Mouse (Mus musculus) MEL (cell line): ENCODE measurements around the gene E130218I03Rik. TPM values are rescaled to one million over a fixed set of nuclear protein-coding genes. Genes with fewer than 3 reads are reported as not detected.

Experiments used
- DNase-seq: peaks from one replicate; pipeline ENCODE4 v3.0.0; 2011; ENCODE audit warnings: low read depth, low spot score
- H3K27ac ChIP-seq: 2 replicates; pipeline ENCODE4 v1.5.1; 2012; ENCODE audit warnings: low read depth, mild to moderate bottlenecking, control low read depth, low read length, moderate library complexity; ENCODE audit not compliant: control insufficient read depth
- H3K27me3 ChIP-seq, 2 experiments: fragments of 150-350 bp in 1 of 2; sonication (generic) in 1 of 2; 2 replicates each; pipeline ENCODE4 v1.6.1; 2012; ENCODE audit warnings: low read length in 2 of 2, mild to moderate bottlenecking in 2 of 2, improper control_type of control experiment in 1 of 2, moderate library complexity in 1 of 2; ENCODE audit not compliant: insufficient read depth in 2 of 2, control insufficient read depth in 1 of 2
- H3K36me3 ChIP-seq, 2 experiments: 2 replicates each; pipeline ENCODE4 v1.6.1; 2012 to 2014; ENCODE audit warnings: low read length in 2 of 2, improper control_type of control experiment in 1 of 2, inconsistent platforms in 1 of 2, mild to moderate bottlenecking in 1 of 2; ENCODE audit not compliant: insufficient read depth in 2 of 2, control insufficient read depth in 1 of 2
- H3K4me1 ChIP-seq, 2 experiments: fragments of 150-350 bp in 1 of 2; sonication (generic) in 1 of 2; 2 replicates each; pipeline ENCODE4 v1.6.1; 2012; ENCODE audit warnings: low read length in 2 of 2, improper control_type of control experiment in 1 of 2, mild to moderate bottlenecking in 1 of 2; ENCODE audit not compliant: insufficient read depth in 2 of 2, control insufficient read depth in 1 of 2
- H3K4me3 ChIP-seq, 2 experiments: fragments of 150-350 bp in 1 of 2; sonication (generic) in 1 of 2; 2 replicates each; pipeline ENCODE4 v1.5.1; 2012; ENCODE audit warnings: low read depth in 2 of 2, low read length in 2 of 2, mild to moderate bottlenecking in 2 of 2, moderate library complexity in 2 of 2, control low read depth in 1 of 2, improper control_type of control experiment in 1 of 2; ENCODE audit not compliant: control insufficient read depth in 1 of 2, insufficient read depth in 1 of 2
- H3K79me2 ChIP-seq: 2 replicates; pipeline ENCODE4 v1.6.1; 2012; ENCODE audit warnings: mild to moderate bottlenecking, low read length, moderate library complexity; ENCODE audit not compliant: control insufficient read depth, poor library complexity, insufficient read depth
- H3K9ac ChIP-seq: 2 replicates; pipeline ENCODE4 v1.6.1; 2012; ENCODE audit warnings: low read depth, mild to moderate bottlenecking, control low read depth, low read length, moderate library complexity; ENCODE audit not compliant: control insufficient read depth, poor library complexity, severe bottlenecking
- H3K9me3 ChIP-seq: fragments of 150-350 bp; sonication (generic); replicated peaks from 2 replicates; pipeline ENCODE4 v1.6.1; 2012; ENCODE audit warnings: mild to moderate bottlenecking, low read length, improper control_type of control experiment, moderate library complexity; ENCODE audit not compliant: insufficient read depth
- CTCF ChIP-seq, 3 experiments: IDR thresholded peaks in 2 of 3; conservative IDR thresholded peaks in 1 of 3; 2 replicates each; pipeline ENCODE4 v1.5.1; 2011 to 2012; ENCODE audit warnings: low read length in 3 of 3, low read depth in 2 of 3, mild to moderate bottlenecking in 2 of 3, improper control_type of control experiment in 1 of 3, inconsistent platforms in 1 of 3, mixed read lengths in 1 of 3, moderate library complexity in 1 of 3; ENCODE audit not compliant: control insufficient read depth in 1 of 3, insufficient read depth in 1 of 3, poor library complexity in 1 of 3, severe bottlenecking in 1 of 3
- ELF1 ChIP-seq: IDR thresholded peaks from 2 replicates; pipeline ENCODE4 v1.6.1; 2014; ENCODE audit warnings: low read depth, mild to moderate bottlenecking, inconsistent platforms, low read length, improper control_type of control experiment, moderate library complexity
- HCFC1 ChIP-seq: IDR thresholded peaks from 2 replicates; pipeline ENCODE4 v1.6.1; 2012; ENCODE audit warnings: low read depth, mild to moderate bottlenecking, inconsistent platforms, low read length, improper control_type of control experiment, moderate library complexity
- JUND ChIP-seq: IDR thresholded peaks from 2 replicates; pipeline ENCODE4 v1.6.1; 2011; ENCODE audit warnings: low read depth, mild to moderate bottlenecking, improper control_type of control experiment, low read length
- KAT2A ChIP-seq: conservative IDR thresholded peaks from 2 replicates; pipeline ENCODE4 v1.6.1; 2012; ENCODE audit warnings: low read depth, low read length, improper control_type of control experiment, inconsistent platforms
- MAX ChIP-seq: IDR thresholded peaks from 2 replicates; pipeline ENCODE4 v1.6.1; 2011; ENCODE audit warnings: low read length, improper control_type of control experiment
- MAZ ChIP-seq: IDR thresholded peaks from 2 replicates; pipeline ENCODE4 v1.6.1; 2012; ENCODE audit warnings: low read depth, mild to moderate bottlenecking, inconsistent platforms, low read length, improper control_type of control experiment
- MEF2A ChIP-seq: IDR thresholded peaks from 2 replicates; pipeline ENCODE4 v1.6.1; 2014; ENCODE audit warnings: low read depth, mild to moderate bottlenecking, inconsistent platforms, low read length, improper control_type of control experiment; ENCODE audit not compliant: poor library complexity, insufficient replicate concordance, severe bottlenecking; ENCODE audit errors: extremely low read depth
- MYC ChIP-seq: IDR thresholded peaks from 2 replicates; pipeline ENCODE4 v1.6.1; 2011; ENCODE audit warnings: low read depth, mild to moderate bottlenecking, low read length, improper control_type of control experiment, moderate library complexity
- NELFE ChIP-seq: IDR thresholded peaks from 2 replicates; pipeline ENCODE4 v1.6.1; 2011; ENCODE audit warnings: low read depth, low read length, improper control_type of control experiment
- POLR2AphosphoS2 ChIP-seq: IDR thresholded peaks from 2 replicates; pipeline ENCODE4 v1.6.1; 2011; ENCODE audit warnings: low read length, improper control_type of control experiment
- RAD21 ChIP-seq: IDR thresholded peaks from 2 replicates; pipeline ENCODE4 v1.6.1; 2011; ENCODE audit warnings: mild to moderate bottlenecking, low read depth, low read length, improper control_type of control experiment
- SIN3A ChIP-seq: IDR thresholded peaks from 2 replicates; pipeline ENCODE4 v1.6.1; 2012; ENCODE audit warnings: low read length, improper control_type of control experiment, inconsistent platforms
- TAL1 ChIP-seq: IDR thresholded peaks from 2 replicates; pipeline ENCODE4 v1.6.1; 2012; ENCODE audit warnings: mild to moderate bottlenecking, inconsistent platforms, low read length, moderate library complexity, mixed read lengths
- TCF12 ChIP-seq: IDR thresholded peaks from 2 replicates; pipeline ENCODE4 v1.6.1; 2014; ENCODE audit warnings: low read depth, mild to moderate bottlenecking, inconsistent platforms, low read length, improper control_type of control experiment, moderate library complexity
- UBTF ChIP-seq: IDR thresholded peaks from 2 replicates; pipeline ENCODE4 v1.6.1; 2012; ENCODE audit warnings: low read depth, mild to moderate bottlenecking, inconsistent platforms, low read length, improper control_type of control experiment, moderate library complexity, borderline replicate concordance; ENCODE audit not compliant: insufficient read depth
- USF1 ChIP-seq: IDR thresholded peaks from 2 replicates; pipeline ENCODE4 v1.6.1; 2014; ENCODE audit warnings: low read depth, mild to moderate bottlenecking, inconsistent platforms, low read length, improper control_type of control experiment, moderate library complexity
- ZC3H11A ChIP-seq: IDR thresholded peaks from 2 replicates; pipeline ENCODE4 v1.6.1; 2012; ENCODE audit warnings: low read depth, mild to moderate bottlenecking, inconsistent platforms, low read length, improper control_type of control experiment
- ZKSCAN1 ChIP-seq: IDR thresholded peaks from 2 replicates; pipeline ENCODE4 v1.6.1; 2012; ENCODE audit warnings: low read depth, mild to moderate bottlenecking, inconsistent platforms, low read length, improper control_type of control experiment, moderate library complexity
- ZNF384 ChIP-seq: IDR thresholded peaks from 2 replicates; pipeline ENCODE4 v1.6.1; 2012; ENCODE audit warnings: low read depth, mild to moderate bottlenecking, inconsistent platforms, low read length, improper control_type of control experiment
- polyA plus RNA-seq, 2 experiments: library from polyadenylated mRNA; stranded (reverse) in 1 of 2; unstranded in 1 of 2; fragments of >175 nt in 1 of 2; fragments of >200 nt in 1 of 2; gene quantifications; 2 replicates each; pipeline versions ENCODE4 v1.2.1 to v1.2.4; 2012; ENCODE audit warnings: low replicate concordance in 2 of 2, low read depth in 1 of 2; ENCODE audit not compliant: insufficient read length in 2 of 2, insufficient read depth in 1 of 2, missing spikeins in 1 of 2
- total RNA-seq: library from RNA; depleted of rRNA; stranded (reverse); fragments of 300-350 nt; gene quantifications from 2 replicates; pipeline ENCODE4 v1.2.3, GENCODE M21; 2012

E130218I03Rik gene
- total and polyA plus RNA-seq, 3 experiments: 1.6 to 2.8 TPM; not detected in 1

DNA sequence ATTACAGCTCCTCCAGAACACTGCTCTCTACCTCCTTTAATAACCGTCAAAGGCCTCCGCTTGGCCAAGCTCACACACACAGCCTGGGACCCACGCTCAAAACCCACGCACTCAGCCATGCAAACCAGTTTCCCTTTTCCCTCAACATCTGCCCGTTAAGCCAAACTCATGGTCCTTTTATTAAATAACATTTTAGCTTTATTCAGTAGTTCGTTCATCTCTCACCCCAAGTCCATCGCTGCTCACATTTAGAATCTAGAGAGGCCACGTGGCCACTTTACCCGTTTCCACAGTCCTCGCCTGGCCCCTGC, 7.4 kb downstream of the E130218I03Rik start:
- H3K36me3 ChIP-seq: peaks cover 0 to under 1% of the 10 kb centered on the region in 2 experiments; a peak in 1 of 4 replicates
- no peaks in the 10 kb centered on the region for H3K9me3 ChIP-seq
- TF ChIP-seq UBTF (no peak), MEF2A (no peak), MAZ (no peak), ZC3H11A (no peak), NELFE (no peak)
- no peak overlapping the region for H3K4me3 ChIP-seq
- peaks cover 2 to 8% of the 10 kb centered on the region in 2 experiments; a peak in 2 of 4 replicates for H3K4me1 ChIP-seq
- no peaks in the 10 kb centered on the region for H3K27me3 ChIP-seq
- H3K79me2 ChIP-seq: no peaks in the 10 kb centered on the region
- H3K27ac ChIP-seq: no peak overlapping the region
- no peak overlapping the region for H3K9ac ChIP-seq
- no peak for DNase-seq

DNA sequence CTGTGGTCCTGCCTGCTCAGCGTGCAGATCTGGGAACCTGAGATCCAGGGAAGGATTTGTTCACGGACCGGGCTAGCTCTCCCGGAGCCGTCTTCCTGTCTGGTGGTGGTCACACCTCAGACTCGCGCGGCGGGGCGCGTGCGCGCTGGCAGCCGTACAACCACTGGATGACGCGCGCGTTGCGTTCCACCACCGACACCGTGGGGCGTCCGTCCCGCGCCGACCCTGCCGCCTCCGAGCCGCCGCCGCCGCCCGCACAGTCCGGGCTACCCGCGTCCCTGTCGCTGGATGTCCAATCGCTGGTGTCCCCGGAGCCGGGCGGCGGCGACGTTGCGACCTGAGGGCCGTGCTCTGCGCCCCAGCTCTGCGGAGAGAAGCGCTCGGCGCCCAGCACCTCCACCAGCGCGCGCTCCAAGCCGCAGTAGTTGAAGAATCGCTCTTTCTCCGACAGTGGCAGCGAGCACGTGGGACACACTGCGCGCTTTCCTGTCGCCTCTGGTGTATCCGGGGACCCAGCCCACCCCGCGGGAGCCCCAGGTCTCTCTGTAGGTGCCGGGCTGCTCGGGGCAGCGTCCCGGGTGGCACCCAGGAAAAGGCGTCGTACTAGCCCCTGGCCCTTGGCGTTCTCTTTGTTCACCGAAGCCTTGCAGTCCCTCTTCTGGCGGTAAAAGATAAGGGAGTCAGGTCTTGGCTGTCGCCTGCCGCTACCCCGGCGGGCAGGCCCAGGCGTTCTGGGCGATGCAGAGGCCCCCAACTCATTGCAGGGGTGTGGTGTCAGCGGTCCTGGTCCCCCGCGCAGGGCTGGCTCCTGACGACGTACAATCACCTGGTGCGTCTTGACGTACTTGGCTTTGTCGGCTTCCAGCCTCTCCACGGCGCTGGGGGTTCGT, 8.0 kb downstream of the E130218I03Rik start:
- Histone ChIP-seq H3K9me3 (no peaks in the 10 kb centered on the region), H3K4me1 (peaks cover 2 to 3% of the 10 kb centered on the region in 2 experiments; a peak in 1 of 4 replicates), H3K27me3 (no peaks in the 10 kb centered on the region), H3K79me2 (no peaks in the 10 kb centered on the region), H3K36me3 (no peaks in the 10 kb centered on the region), H3K9ac (no peak overlapping the region), H3K27ac (no peak overlapping the region), H3K4me3 (no peak overlapping the region)
- TF ChIP-seq SIN3A (no peak), NELFE (no peak), ZNF384 (no peak), JUND (no peak), RAD21 (no peak), POLR2AphosphoS2 (no peak), USF1 (no peak), ZKSCAN1 (no peak), MAX (no peak), MYC (no peak), HCFC1 (no peak), TCF12 (no peak), CTCF (IDR thresholded peaks at IDR 0.05 in 2 of 3, conservative IDR thresholded peaks at IDR 0.05 in 1 of 3; ENCODE audit: control insufficient read depth in 1 of 3, insufficient read depth in 1 of 3, low read depth in 2 of 3, low read length in 3 of 3, poor library complexity in 1 of 3, severe bottlenecking in 1 of 3) (no peak), ELF1 (no peak), TAL1 (no peak), KAT2A (no peak), UBTF (no peak), MAZ (no peak)
- DNase-seq: no peak
